Mouse (Mus musculus): ENCODE results near the gene Sez6l.

DNA sequence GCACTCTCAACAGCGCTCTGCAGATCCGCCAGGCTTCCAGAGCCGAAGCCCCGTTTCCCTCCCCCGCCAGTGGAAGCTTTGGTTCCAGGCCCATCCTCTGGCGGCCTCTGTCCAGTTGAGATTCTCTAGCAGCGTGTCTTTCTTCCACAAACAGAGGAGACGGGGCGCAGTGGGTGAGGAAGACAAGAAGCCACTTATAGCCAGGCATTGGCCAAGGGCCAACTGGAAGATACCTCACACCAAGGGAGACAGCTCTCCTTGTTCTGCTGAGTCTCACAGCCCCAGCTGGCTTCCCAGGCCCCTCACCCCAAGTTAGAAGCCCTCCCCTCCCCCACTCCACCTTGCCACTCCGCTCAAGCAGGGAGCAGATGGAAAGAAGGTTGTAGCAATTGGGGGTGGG lies 765 bp upstream of the Sez6l start:
- TF ChIP-seq POLR2A (IDR thresholded peaks at IDR 0.05; ENCODE audit: low read depth, low read length) (no peak), CTCF (IDR thresholded peaks at IDR 0.05; ENCODE audit: borderline replicate concordance, insufficient read depth, low read length) (no peak)
